Mouse (Mus musculus) forelimb bud, embryonic 11.5 days (tissue): Measurements from ENCODE around the gene Olfr195.
"Not testable (repeated sequence)": the region's sequence is repeated elsewhere in the genome, so short reads cannot be mapped to it uniquely, and the experiment has no call there.

ENCODE experiments used
- DNase-seq: peaks from one replicate; pipeline ENCODE4 v3.0.0-alpha.2; 2012; ENCODE audit warnings: low read depth, low spot score

Olfr195 gene

DNA sequence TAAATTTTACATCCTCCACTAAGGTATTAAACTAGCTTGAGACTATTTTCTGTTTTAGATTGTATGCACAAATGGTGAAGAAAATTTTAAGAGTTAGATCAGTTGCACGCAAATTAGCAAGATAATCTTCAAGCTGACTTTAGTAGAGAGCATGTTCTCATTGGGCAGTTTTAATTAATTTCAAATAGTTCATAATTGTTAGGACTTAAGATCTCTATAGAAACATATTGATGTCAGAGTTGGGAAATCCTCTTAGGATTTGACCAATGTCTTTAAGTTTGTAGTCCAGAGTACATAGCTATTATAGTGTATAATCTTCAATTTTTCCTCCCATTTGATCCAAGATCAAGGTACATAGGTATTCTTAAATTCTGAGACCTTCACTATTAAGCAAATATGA lies at the start of gene Olfr195:
Olfr195 (plus strand) TSS at position 301 of the 400 bp plus-strand sequence.
- DNase-seq: no peak

DNA sequence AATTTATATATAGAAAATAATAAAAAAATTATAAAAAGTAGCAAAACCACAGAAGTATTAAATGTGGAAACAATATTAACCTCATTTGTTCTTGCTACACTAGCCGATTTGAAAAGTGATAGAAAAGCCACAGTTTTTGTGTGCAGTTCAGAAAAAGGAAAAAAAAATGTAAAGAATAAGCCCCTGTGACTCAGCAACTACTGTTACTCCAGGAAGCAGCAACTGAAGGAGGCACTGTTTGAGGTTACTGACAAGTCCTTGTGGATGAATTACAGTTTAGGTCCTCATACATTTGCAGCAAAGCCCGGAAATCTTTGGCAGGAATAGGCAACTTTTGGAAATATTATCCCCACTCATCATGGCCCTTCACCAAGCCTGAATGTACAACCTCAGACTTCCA lies 41.5 kb upstream of the Olfr195 start:
- DNase-seq: no peak

DNA sequence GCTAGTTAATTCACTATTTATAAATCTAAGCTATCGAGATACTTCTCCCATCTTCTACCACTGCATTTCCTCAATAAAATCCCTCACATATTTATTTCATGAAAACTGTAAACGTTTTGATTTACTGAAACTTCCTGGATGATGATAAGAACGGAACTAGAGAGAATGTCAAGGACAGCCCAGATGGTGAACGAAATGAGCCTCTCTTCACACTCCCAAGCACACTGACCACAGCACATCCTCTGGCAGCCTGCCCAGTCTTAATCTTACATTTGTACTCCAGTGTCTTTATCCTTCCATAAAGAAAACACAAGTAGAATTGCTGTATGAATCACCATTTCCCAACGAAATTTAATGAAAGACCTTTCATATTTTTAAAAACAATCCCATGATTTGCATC lies 38.3 kb upstream of the Olfr195 start:
- DNase-seq: not testable (repeated sequence)

DNA sequence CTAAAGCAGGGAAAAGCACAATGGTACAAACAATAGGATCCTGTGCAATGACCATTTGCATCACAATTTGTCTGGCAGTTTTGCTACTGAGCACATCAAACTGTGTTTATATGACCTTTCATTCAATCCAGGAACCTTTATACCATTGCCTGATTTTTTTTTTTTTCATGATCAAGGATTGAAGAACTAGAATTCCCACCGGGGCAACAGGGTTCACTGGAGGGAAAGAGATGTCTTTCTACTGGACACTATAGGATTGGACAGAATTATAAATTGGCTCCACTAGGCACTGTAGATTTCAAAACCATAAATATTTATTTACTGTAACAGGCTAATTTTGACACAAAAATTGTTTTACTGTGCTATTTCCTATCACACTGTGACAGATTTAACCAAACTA lies 35.1 kb upstream of the Olfr195 start, which contains the start of gene Olfr193:
Olfr193 (minus strand) TSS at position 101 of the 400 bp plus-strand sequence.
- no peak for DNase-seq

DNA sequence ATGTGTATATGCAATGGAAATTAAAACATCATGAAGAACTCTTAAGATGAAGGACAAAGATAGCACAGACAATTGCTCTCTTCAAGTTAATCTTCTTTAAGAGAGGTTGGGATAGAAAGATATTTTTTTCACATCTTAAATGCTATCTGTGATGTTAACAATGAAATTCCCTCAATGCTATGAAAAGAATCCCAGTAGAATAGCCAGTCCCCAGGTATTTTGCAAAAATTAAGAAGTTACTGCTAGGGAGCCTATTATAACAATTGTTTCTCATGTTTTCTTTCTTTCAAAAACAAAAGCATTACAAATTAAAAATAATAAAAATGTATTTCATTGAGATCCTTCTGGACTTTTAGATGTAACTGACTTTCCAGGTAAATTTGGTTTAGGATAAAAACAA lies 25.9 kb upstream of the Olfr195 start, which contains the start of gene Olfr194:
Olfr194 (minus strand) TSS at position 101 of the 400 bp plus-strand sequence.
- DNase-seq: no peak

DNA sequence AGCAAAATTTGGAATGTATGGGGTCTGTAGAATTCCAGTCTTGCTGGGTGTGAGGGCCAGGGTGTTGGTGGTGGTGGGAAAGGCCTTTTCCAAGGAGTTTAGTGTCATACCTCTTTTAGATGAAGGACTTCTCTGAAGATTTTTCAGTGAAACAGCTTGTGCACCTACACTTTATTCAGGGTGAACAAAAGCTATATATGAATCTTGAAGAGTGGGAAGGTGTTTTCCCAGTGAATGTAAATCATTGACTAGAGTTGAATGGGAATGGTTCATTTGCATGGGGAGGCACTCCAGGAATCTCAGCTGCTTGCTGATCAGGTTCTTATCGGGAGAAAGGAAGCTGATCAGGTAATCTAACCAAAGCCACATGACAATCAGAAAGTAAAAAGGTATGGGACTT lies 16.1 kb upstream of the Olfr195 start:
- DNase-seq: no peak

DNA sequence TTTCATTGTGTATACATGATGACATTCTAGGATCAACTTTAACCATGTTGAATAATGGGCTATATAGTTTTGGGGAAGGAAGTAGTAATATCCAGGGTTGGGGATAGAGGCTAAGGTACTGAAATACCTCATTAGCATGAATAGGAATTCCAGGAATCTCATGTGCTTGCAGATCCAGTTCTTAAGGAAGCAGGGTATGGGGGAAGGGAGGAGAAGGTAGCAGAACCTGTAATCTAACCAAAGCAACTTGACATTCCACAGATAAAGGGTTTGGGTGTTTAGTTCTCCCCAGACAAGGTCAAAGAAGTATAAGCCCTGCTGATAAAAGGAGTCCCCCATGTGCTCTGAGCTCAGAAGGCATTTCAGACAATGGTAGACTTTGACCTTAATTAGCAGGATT lies 5.7 kb upstream of the Olfr195 start:
- DNase-seq: peak; percentile 0

DNA sequence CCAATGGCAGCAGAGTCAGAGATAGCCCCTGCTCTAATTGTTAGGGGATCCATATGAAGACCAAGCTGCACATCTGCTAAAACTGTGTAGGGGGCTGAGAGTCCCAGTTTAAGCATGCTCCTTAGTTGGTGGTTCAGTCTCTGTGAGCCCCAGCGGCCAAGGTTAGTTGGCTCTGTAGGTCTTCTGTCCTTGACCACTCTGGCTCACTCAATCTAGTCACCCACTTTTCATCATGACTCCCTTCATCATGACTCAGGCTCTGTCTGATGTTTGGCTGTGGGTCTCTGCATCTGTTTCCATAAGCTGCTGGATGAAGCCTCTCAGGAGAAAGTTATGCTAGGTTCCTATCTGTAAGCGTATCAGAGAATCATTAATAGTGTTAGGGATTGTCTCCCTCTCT lies 5.2 kb downstream of the Olfr195 start:
- no peak for DNase-seq

DNA sequence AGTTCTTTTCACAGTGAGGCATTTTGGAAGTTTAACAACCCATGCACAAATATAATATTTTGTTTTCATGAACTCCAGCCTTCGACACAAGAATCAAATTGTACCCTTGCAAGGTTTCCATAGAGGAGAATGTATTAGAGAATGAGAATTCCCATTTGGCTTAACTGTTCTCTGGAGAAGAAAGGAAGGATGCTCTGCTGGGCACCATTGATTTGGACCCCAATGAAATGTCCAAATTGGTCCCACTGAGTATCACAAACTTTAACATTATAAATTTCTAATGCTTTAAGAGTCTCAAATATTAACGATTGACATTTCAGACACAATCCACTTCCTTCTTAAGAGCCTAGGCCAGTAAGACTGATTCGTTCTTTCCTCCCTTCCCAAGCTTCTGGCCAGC lies 23.5 kb downstream of the Olfr195 start, which contains the start of gene Olfr196:
Olfr196 (minus strand) TSS at position 101 of the 400 bp plus-strand sequence.
- DNase-seq: no peak
